Mouse (Mus musculus): ENCODE data around the gene Vps39.

- TF ChIP-seq CTCF (IDR thresholded peaks at IDR 0.05; ENCODE audit: low read depth) (peak; percentile 89), EP300 (optimal IDR thresholded peaks at IDR 0.05) (no peak)
Observed at GRCm38 (mm10) chr2:120279961-120280360, 73.0 kb downstream of the Vps39 start.
